Mouse (Mus musculus) kidney, postnatal 0 days (tissue): ENCODE results near the gene Vstm5. TPM values are rescaled to one million over a fixed set of nuclear protein-coding genes. Genes with fewer than 3 reads are reported as not detected.

Source experiments
- ATAC-seq: fragments of 200-750 bp; cut with Nextera tagmentation; replicated peaks from 2 replicates; pipeline ENCODE4 v1.8.0; 2017; ENCODE audit warnings: low read depth, moderate number of reproducible peaks, moderate TSS enrichment, moderate library complexity; ENCODE audit not compliant: low FRiP score
- DNase-seq: peaks from one replicate; pipeline ENCODE4 v3.0.0-alpha.2; 2016; ENCODE audit warnings: low spot score
- H3K27ac ChIP-seq: fragments of 300-500 bp; sonication (generic); 2 replicates; pipeline ENCODE4 v1.5.1; 2014; ENCODE audit warnings: mild to moderate bottlenecking
- H3K27me3 ChIP-seq: fragments of 300-500 bp; sonication (generic); 2 replicates; pipeline ENCODE4 v1.6.1; 2014; ENCODE audit warnings: low read length, mixed read lengths; ENCODE audit not compliant: insufficient read depth
- H3K36me3 ChIP-seq: fragments of 300-500 bp; sonication (generic); 2 replicates; pipeline ENCODE4 v1.6.1; 2014; ENCODE audit warnings: low read length, mixed read lengths; ENCODE audit not compliant: insufficient read depth
- H3K4me1 ChIP-seq: fragments of 300-500 bp; sonication (generic); replicated peaks from 2 replicates; pipeline ENCODE4 v1.6.1; 2014; ENCODE audit warnings: antibody characterized with exemption, low read length, mixed read lengths; ENCODE audit not compliant: insufficient read depth
- H3K4me2 ChIP-seq: fragments of 300-500 bp; sonication (generic); 2 replicates; pipeline ENCODE4 v1.6.1; 2014; ENCODE audit warnings: mild to moderate bottlenecking, low read length, moderate library complexity, mixed read lengths
- H3K4me3 ChIP-seq: fragments of 300-500 bp; sonication (generic); replicated peaks from 2 replicates; pipeline ENCODE4 v1.5.1; 2014; ENCODE audit warnings: low read depth, low read length
- H3K9ac ChIP-seq: fragments of 300-500 bp; sonication (generic); 2 replicates; pipeline ENCODE4 v1.6.1; 2014; ENCODE audit warnings: low read depth, low read length
- H3K9me3 ChIP-seq: fragments of 300-500 bp; sonication (generic); replicated peaks from 2 replicates; pipeline ENCODE4 v1.6.1; 2016; ENCODE audit warnings: low read length, inconsistent platforms, mixed read lengths
- CTCF ChIP-seq: IDR thresholded peaks from 2 replicates; pipeline ENCODE4 v1.5.1; 2016; ENCODE audit warnings: antibody characterized with exemption, low read depth, mild to moderate bottlenecking, moderate library complexity
- WGBS: fragments of 180-500 bp; shearing (Covaris S2); extraction: QIAGEN DNeasy Blood & Tissue Kit; methylation state at CpG from one replicate; pipeline ENCODE4 v1.1.7; 2014; 5-methylcytosine and 5-hydroxymethylcytosine counted together
- polyA plus RNA-seq: library from polyadenylated mRNA; unstranded; fragments of >200 nt; fragmentation: Nextera tagmentation; extraction: Ambion mirVana; gene quantifications from 2 replicates; pipeline ENCODE4 v1.2.1, GENCODE M21; 2015

Vstm5 gene
- polyA plus RNA-seq, 1 experiment from 2014 or later: 10.5 TPM

- no peaks in the 10 kb centered on the region for H3K4me1 ChIP-seq
- WGBS: 62% methylated on average over 7 of the region's 7 CpGs
- TF ChIP-seq CTCF: no peak
- H3K27ac ChIP-seq: peak overlapping the region; percentile 82
- H3K9me3 ChIP-seq: no peaks in the 10 kb centered on the region
- no peak overlapping the region for H3K4me2 ChIP-seq
- H3K27me3 ChIP-seq: no peaks in the 10 kb centered on the region
- ATAC-seq (peak; percentile 88), DNase-seq (peak; percentile 18)
- no peak overlapping the region for H3K9ac ChIP-seq
- no peak overlapping the region for H3K4me3 ChIP-seq
- H3K36me3 ChIP-seq: no peaks in the 10 kb centered on the region
Observed at GRCm38 (mm10) chr9:15252196-15252595, 13.4 kb downstream of the Vstm5 start.

- DNase-seq (no peak), ATAC-seq (no peak)
- H3K4me3 ChIP-seq: no peak overlapping the region
- TF ChIP-seq CTCF: no peak
- H3K36me3 ChIP-seq: 0 out of 2 replicates have a peak, but pooled peaks cover 4% of the 10 kb centered on the region
- H3K4me2 ChIP-seq: no peak overlapping the region
- 75% methylated on average over 7 of the region's 7 CpGs for WGBS
- no peaks in the 10 kb centered on the region for H3K4me1 ChIP-seq
- no peaks in the 10 kb centered on the region for H3K9me3 ChIP-seq
- no peak overlapping the region for H3K9ac ChIP-seq
- no peak overlapping the region for H3K27ac ChIP-seq
- no peaks in the 10 kb centered on the region for H3K27me3 ChIP-seq
Observed at GRCm38 (mm10) chr9:15254501-15254900, 15.7 kb downstream of the Vstm5 start.

GRCm38 (mm10) chr9:15256214-15256613 is 17.4 kb downstream of the Vstm5 start:
- TF ChIP-seq CTCF: no peak
- Histone ChIP-seq H3K4me1 (no peaks in the 10 kb centered on the region), H3K9me3 (no peaks in the 10 kb centered on the region), H3K4me3 (no peak overlapping the region), H3K27me3 (no peaks in the 10 kb centered on the region), H3K9ac (no peak overlapping the region), H3K27ac (no peak overlapping the region; the same call in 1 of the 2 replicates), H3K4me2 (no peak overlapping the region), H3K36me3 (peaks cover 11% of the 10 kb centered on the region; the same call in 1 of the 2 replicates)
- DNase-seq (no peak), ATAC-seq (peak; percentile 34; the same call in 1 of the 2 replicates)
- 64% methylated on average over 3 of the region's 3 CpGs for WGBS

- no peak overlapping the region for H3K9ac ChIP-seq
- no peak overlapping the region for H3K4me2 ChIP-seq
- H3K4me1 ChIP-seq: no peaks in the 10 kb centered on the region
- no peak for DNase-seq
- H3K27me3 ChIP-seq: no peaks in the 10 kb centered on the region
- no peak overlapping the region for H3K27ac ChIP-seq
- TF ChIP-seq CTCF: no peak
- WGBS: 92% methylated on average over 8 of the region's 8 CpGs
- H3K36me3 ChIP-seq: peaks cover 51% of the 10 kb centered on the region
- H3K9me3 ChIP-seq: no peaks in the 10 kb centered on the region
- H3K4me3 ChIP-seq: no peak overlapping the region
- no peak for ATAC-seq
Observed at GRCm38 (mm10) chr9:15261980-15262379, 23.1 kb downstream of the Vstm5 start.

GRCm38 (mm10) chr9:15263487-15263886 is 24.6 kb downstream of the Vstm5 start:
- H3K4me2 ChIP-seq: no peak overlapping the region
- no peak overlapping the region for H3K9ac ChIP-seq
- H3K36me3 ChIP-seq: peaks cover 60% of the 10 kb centered on the region
- no peak for DNase-seq
- WGBS: 96% methylated on average over 10 of the region's 10 CpGs
- TF ChIP-seq CTCF: no peak
- no peaks in the 10 kb centered on the region for H3K4me1 ChIP-seq
- no peak overlapping the region for H3K27ac ChIP-seq
- H3K9me3 ChIP-seq: no peaks in the 10 kb centered on the region
- no peak overlapping the region for H3K4me3 ChIP-seq
- ATAC-seq: no peak
- H3K27me3 ChIP-seq: no peaks in the 10 kb centered on the region

GRCm38 (mm10) chr9:15273981-15274380 is 35.1 kb downstream of the Vstm5 start:
- Histone ChIP-seq H3K27me3 (no peaks in the 10 kb centered on the region), H3K4me2 (no peak overlapping the region), H3K9me3 (no peaks in the 10 kb centered on the region), H3K27ac (no peak overlapping the region), H3K9ac (no peak overlapping the region), H3K4me3 (no peak overlapping the region), H3K4me1 (no peaks in the 10 kb centered on the region), H3K36me3 (peaks cover 59% of the 10 kb centered on the region)
- 92% methylated on average over 2 of the region's 2 CpGs for WGBS
- no peak for TF ChIP-seq CTCF
- ATAC-seq (no peak), DNase-seq (no peak)

- ATAC-seq (no peak), DNase-seq (no peak)
- TF ChIP-seq CTCF: no peak
- Histone ChIP-seq H3K4me2 (no peak overlapping the region), H3K27me3 (no peaks in the 10 kb centered on the region), H3K36me3 (peaks cover 37% of the 10 kb centered on the region), H3K4me1 (no peaks in the 10 kb centered on the region; the same call in 1 of the 2 replicates), H3K9me3 (no peaks in the 10 kb centered on the region), H3K4me3 (no peak overlapping the region), H3K9ac (no peak overlapping the region), H3K27ac (no peak overlapping the region)
- WGBS: 95% methylated on average over 4 of the region's 4 CpGs
Observed at GRCm38 (mm10) chr9:15276855-15277254, 38.0 kb downstream of the Vstm5 start.
